Mouse (Mus musculus) midbrain, embryonic 10.5 days (tissue): ENCODE results near the gene Ppp1r17. TPM values are rescaled to one million over a fixed set of nuclear protein-coding genes. Genes with fewer than 3 reads are reported as not detected.

Experiments
- DNase-seq: peaks from one replicate; pipeline ENCODE4 v3.0.0-alpha.2; 2017; ENCODE audit warnings: low spot score
- H3K27ac ChIP-seq: fragments of 300-500 bp; sonication (generic); replicated peaks from 2 replicates; pipeline ENCODE4 v1.5.1; 2016; ENCODE audit warnings: mild to moderate bottlenecking
- H3K27me3 ChIP-seq: fragments of 300-500 bp; sonication (generic); 2 replicates; pipeline ENCODE4 v1.6.1; 2016; ENCODE audit warnings: low read depth, mild to moderate bottlenecking; ENCODE audit not compliant: poor library complexity, severe bottlenecking
- H3K36me3 ChIP-seq: fragments of 300-500 bp; sonication (generic); 2 replicates; pipeline ENCODE4 v1.6.1; 2016; ENCODE audit warnings: mild to moderate bottlenecking, moderate library complexity
- H3K4me1 ChIP-seq: fragments of 300-500 bp; sonication (generic); 2 replicates; pipeline ENCODE4 v1.6.1; 2016
- H3K4me3 ChIP-seq: fragments of 300-500 bp; sonication (generic); 2 replicates; pipeline ENCODE4 v1.5.1; 2016; ENCODE audit warnings: mild to moderate bottlenecking, moderate library complexity
- H3K9me3 ChIP-seq: fragments of 300-500 bp; sonication (generic); replicated peaks from 2 replicates; pipeline ENCODE4 v1.6.1; 2016; ENCODE audit warnings: mild to moderate bottlenecking
- WGBS: fragments of 180-500 bp; shearing (Covaris S2); methylation state at CpG from one replicate; pipeline ENCODE4 v1.1.7; 2016; 5-methylcytosine and 5-hydroxymethylcytosine counted together
- polyA plus RNA-seq: library from polyadenylated mRNA; unstranded; fragments of >200 nt; fragmentation: Nextera tagmentation; extraction: Ambion mirVana; gene quantifications from 2 replicates; pipeline ENCODE4 v1.2.1, GENCODE M21; 2016

Gene Ppp1r17
- 15.7 and 21.8 TPM in 2 replicates for polyA plus RNA-seq

- H3K4me1 ChIP-seq, result peaks cover 20% of the 10 kb centered on the region
- peak within 1 kb of the TSS; percentile 34 for H3K4me3 ChIP-seq
- peaks cover 6% of the 10 kb centered on the region; the same call in 1 of the 2 replicates for H3K27me3 ChIP-seq
- DNase-seq, result peak; percentile 68
- no peaks in the 10 kb centered on the region for H3K36me3 ChIP-seq
- 51% methylated on average over 16 of the region's 16 CpGs for WGBS
- no peaks in the 10 kb centered on the region for H3K9me3 ChIP-seq
- H3K27ac ChIP-seq, result peak within 1 kb of the TSS; percentile 74
Observed at GRCm38 (mm10) chr6:56017291-56017994, at the start of gene Ppp1r17. Gene Ppp1r17, plus strand, starts transcription at chr6:56017497.

GRCm38 (mm10) chr6:55972998-55973397 lies 44.3 kb upstream of the Ppp1r17 start:
- H3K36me3 ChIP-seq, result no peaks in the 10 kb centered on the region
- peaks cover 5% of the 10 kb centered on the region; the same call in 1 of the 2 replicates for H3K4me1 ChIP-seq
- no peak overlapping the region for H3K27ac ChIP-seq
- DNase-seq, result no peak
- no peak overlapping the region for H3K4me3 ChIP-seq
- H3K9me3 ChIP-seq, result no peaks in the 10 kb centered on the region
- no peaks in the 10 kb centered on the region for H3K27me3 ChIP-seq

- DNase-seq, result no peak
- Histone ChIP-seq H3K9me3 (no peaks in the 10 kb centered on the region), H3K27me3 (no peaks in the 10 kb centered on the region), H3K4me1 (no peaks in the 10 kb centered on the region), H3K4me3 (no peak overlapping the region), H3K36me3 (no peaks in the 10 kb centered on the region), H3K27ac (no peak overlapping the region)
- WGBS, result 77% methylated on average over 2 of the region's 2 CpGs
Observed at GRCm38 (mm10) chr6:55979766-55980165, 37.5 kb upstream of the Ppp1r17 start.

- Histone ChIP-seq H3K27ac (no peak overlapping the region), H3K4me1 (no peaks in the 10 kb centered on the region), H3K36me3 (no peaks in the 10 kb centered on the region), H3K27me3 (no peaks in the 10 kb centered on the region), H3K9me3 (no peaks in the 10 kb centered on the region), H3K4me3 (no peak overlapping the region)
- no peak for DNase-seq
- 88% methylated on average over 4 of the region's 4 CpGs for WGBS
Observed at GRCm38 (mm10) chr6:56008711-56009110, 8.6 kb upstream of the Ppp1r17 start.

GRCm38 (mm10) chr6:56012384-56012783 lies 4.9 kb upstream of the Ppp1r17 start:
- H3K4me1 ChIP-seq, result peaks cover 9% of the 10 kb centered on the region
- DNase-seq, result no peak
- no peaks in the 10 kb centered on the region for H3K9me3 ChIP-seq
- no peaks in the 10 kb centered on the region for H3K36me3 ChIP-seq
- H3K4me3 ChIP-seq, result no peak overlapping the region
- H3K27ac ChIP-seq, result no peak overlapping the region
- WGBS, result 83% methylated on average over 5 of the region's 5 CpGs
- no peaks in the 10 kb centered on the region for H3K27me3 ChIP-seq

- no peak overlapping the region for H3K4me3 ChIP-seq
- peaks cover 6% of the 10 kb centered on the region; the same call in 1 of the 2 replicates for H3K27me3 ChIP-seq
- no peaks in the 10 kb centered on the region for H3K9me3 ChIP-seq
- no peaks in the 10 kb centered on the region for H3K36me3 ChIP-seq
- WGBS, result 86% methylated on average over 2 of the region's 2 CpGs
- no peak for DNase-seq
- no peak overlapping the region for H3K27ac ChIP-seq
- H3K4me1 ChIP-seq, result peaks cover 20% of the 10 kb centered on the region
Observed at GRCm38 (mm10) chr6:56019632-56020031, 2.3 kb downstream of the Ppp1r17 start.

GRCm38 (mm10) chr6:56025533-56025932 lies 8.2 kb downstream of the Ppp1r17 start:
- Histone ChIP-seq H3K36me3 (no peaks in the 10 kb centered on the region), H3K4me1 (no peaks in the 10 kb centered on the region; the same call in 1 of the 2 replicates), H3K4me3 (no peak overlapping the region), H3K9me3 (no peaks in the 10 kb centered on the region), H3K27me3 (no peaks in the 10 kb centered on the region), H3K27ac (no peak overlapping the region)
- 66% methylated on average over 2 of the region's 2 CpGs for WGBS
- DNase-seq, result no peak

- no peaks in the 10 kb centered on the region; the same call in 1 of the 2 replicates for H3K4me1 ChIP-seq
- H3K9me3 ChIP-seq, result no peaks in the 10 kb centered on the region
- DNase-seq, result no peak
- H3K27me3 ChIP-seq, result no peaks in the 10 kb centered on the region
- no peaks in the 10 kb centered on the region for H3K36me3 ChIP-seq
- 92% methylated on average over 6 of the region's 6 CpGs for WGBS
- H3K4me3 ChIP-seq, result no peak overlapping the region
- H3K27ac ChIP-seq, result no peak overlapping the region
Observed at GRCm38 (mm10) chr6:56027318-56027717, 10.0 kb downstream of the Ppp1r17 start.

GRCm38 (mm10) chr6:56027966-56028365 lies 10.7 kb downstream of the Ppp1r17 start:
- H3K27me3 ChIP-seq, result no peaks in the 10 kb centered on the region
- no peak overlapping the region for H3K4me3 ChIP-seq
- no peaks in the 10 kb centered on the region; the same call in 1 of the 2 replicates for H3K4me1 ChIP-seq
- no peaks in the 10 kb centered on the region for H3K36me3 ChIP-seq
- DNase-seq, result no peak
- no peaks in the 10 kb centered on the region for H3K9me3 ChIP-seq
- WGBS, result 92% methylated on average over 5 of the region's 5 CpGs
- H3K27ac ChIP-seq, result no peak overlapping the region

GRCm38 (mm10) chr6:56029986-56030385 lies 12.7 kb downstream of the Ppp1r17 start:
- DNase-seq, result no peak
- Histone ChIP-seq H3K9me3 (no peaks in the 10 kb centered on the region), H3K4me3 (no peak overlapping the region), H3K27me3 (no peaks in the 10 kb centered on the region), H3K27ac (no peak overlapping the region), H3K36me3 (no peaks in the 10 kb centered on the region), H3K4me1 (no peaks in the 10 kb centered on the region)
- 56% methylated on average over 5 of the region's 5 CpGs for WGBS

- H3K4me1 ChIP-seq, result no peaks in the 10 kb centered on the region
- 83% methylated on average over 2 of the region's 2 CpGs for whole genome bisulfite sequencing
- no peaks in the 10 kb centered on the region for H3K36me3 ChIP-seq
- H3K27me3 ChIP-seq, result no peaks in the 10 kb centered on the region
- no peaks in the 10 kb centered on the region for H3K9me3 ChIP-seq
- no peak for DNase-seq
- H3K4me3 ChIP-seq, result no peak overlapping the region
- H3K27ac ChIP-seq, result no peak overlapping the region
Observed at GRCm38 (mm10) chr6:56032231-56032630, 14.9 kb downstream of the Ppp1r17 start.

GRCm38 (mm10) chr6:56035054-56035453 lies 17.8 kb downstream of the Ppp1r17 start:
- no peaks in the 10 kb centered on the region for H3K4me1 ChIP-seq
- 85% methylated on average over 10 of the region's 10 CpGs for WGBS
- no peak for DNase-seq

GRCm38 (mm10) chr6:56039476-56040055 lies 22.3 kb downstream of the Ppp1r17 start:
- no peaks in the 10 kb centered on the region for H3K36me3 ChIP-seq
- no peaks in the 10 kb centered on the region for H3K9me3 ChIP-seq
- no peak for DNase-seq
- H3K4me3 ChIP-seq, result no peak overlapping the region
- WGBS, result 80% methylated on average over 4 of the region's 4 CpGs
- no peaks in the 10 kb centered on the region for H3K27me3 ChIP-seq
- no peak overlapping the region for H3K27ac ChIP-seq
- no peaks in the 10 kb centered on the region for H3K4me1 ChIP-seq

More at GRCm38 (mm10) chr6:56035054-56035453, 17.8 kb downstream of the Ppp1r17 start:
- no peaks in the 10 kb centered on the region for H3K27me3 ChIP-seq
- H3K4me3 ChIP-seq, result no peak overlapping the region
- no peak overlapping the region for H3K27ac ChIP-seq
- H3K9me3 ChIP-seq, result no peaks in the 10 kb centered on the region
- H3K36me3 ChIP-seq, result no peaks in the 10 kb centered on the region
